Mouse (Mus musculus) C2C12 (cell line): ENCODE measurements around the gene Arhgef16. TPM values are rescaled to one million over a fixed set of nuclear protein-coding genes. Genes with fewer than 3 reads are reported as not detected.

Experiments used
- H3K27me3 ChIP-seq: one replicate; pipeline ENCODE4 v1.6.1; 2011; ENCODE audit not compliant: control insufficient read depth, insufficient read depth, insufficient read length
- H3K36me3 ChIP-seq: one replicate; pipeline ENCODE4 v1.6.1; 2011; ENCODE audit not compliant: control insufficient read depth, insufficient read depth
- H3K4me3 ChIP-seq: one replicate; pipeline ENCODE4 v1.5.1; 2011; ENCODE audit warnings: mild to moderate bottlenecking, control low read depth; ENCODE audit not compliant: poor library complexity, insufficient read depth, severe bottlenecking
- H3K79me2 ChIP-seq: one replicate; pipeline ENCODE4 v1.6.1; 2011; ENCODE audit not compliant: control insufficient read depth, insufficient read depth
- H3K79me3 ChIP-seq: one replicate; pipeline ENCODE4 v1.6.1; 2011; ENCODE audit warnings: low read depth, control low read depth
- H3ac ChIP-seq: one replicate; pipeline ENCODE3; 2011; ENCODE audit warnings: low read depth; ENCODE audit not compliant: control insufficient read depth, insufficient read length
- CEBPB ChIP-seq: IDR thresholded peaks from one replicate; pipeline ENCODE4 v1.6.1; 2011; ENCODE audit warnings: low read depth, mild to moderate bottlenecking, control low read depth, moderate library complexity
- CTCF ChIP-seq: IDR thresholded peaks from one replicate; pipeline ENCODE4 v1.5.1; 2011; ENCODE audit not compliant: control insufficient read depth, insufficient read depth, insufficient read length
- FOSL1 ChIP-seq: IDR thresholded peaks from one replicate; pipeline ENCODE4 v1.8.0; 2011; ENCODE audit warnings: mild to moderate bottlenecking, low read length; ENCODE audit not compliant: poor library complexity, insufficient read depth, severe bottlenecking
- MAX ChIP-seq: IDR thresholded peaks from one replicate; pipeline ENCODE4 v1.6.1; 2011; ENCODE audit warnings: mild to moderate bottlenecking, control low read depth
- MYOD1 ChIP-seq: IDR thresholded peaks from one replicate; pipeline ENCODE4 v1.6.1; 2011; ENCODE audit warnings: low read depth; ENCODE audit not compliant: control insufficient read depth, insufficient read length
- MYOG ChIP-seq: IDR thresholded peaks from one replicate; pipeline ENCODE4 v1.6.1; 2011; ENCODE audit not compliant: control insufficient read depth, insufficient read length; ENCODE audit errors: extremely low read depth
- USF1 ChIP-seq: IDR thresholded peaks from one replicate; pipeline ENCODE4 v1.6.1; 2011; ENCODE audit warnings: low read depth, mild to moderate bottlenecking, control low read depth, moderate library complexity
- polyA plus RNA-seq: library from polyadenylated mRNA; unstranded; fragments of >200 nt; fragmentation: generic; extraction: Trizol; gene quantifications from one replicate; pipeline ENCODE4 v1.2.1, GENCODE M21; 2012; ENCODE audit warnings: missing spikeins

Gene Arhgef16
- polyA plus RNA-seq, 1 experiment, result not detected

DNA sequence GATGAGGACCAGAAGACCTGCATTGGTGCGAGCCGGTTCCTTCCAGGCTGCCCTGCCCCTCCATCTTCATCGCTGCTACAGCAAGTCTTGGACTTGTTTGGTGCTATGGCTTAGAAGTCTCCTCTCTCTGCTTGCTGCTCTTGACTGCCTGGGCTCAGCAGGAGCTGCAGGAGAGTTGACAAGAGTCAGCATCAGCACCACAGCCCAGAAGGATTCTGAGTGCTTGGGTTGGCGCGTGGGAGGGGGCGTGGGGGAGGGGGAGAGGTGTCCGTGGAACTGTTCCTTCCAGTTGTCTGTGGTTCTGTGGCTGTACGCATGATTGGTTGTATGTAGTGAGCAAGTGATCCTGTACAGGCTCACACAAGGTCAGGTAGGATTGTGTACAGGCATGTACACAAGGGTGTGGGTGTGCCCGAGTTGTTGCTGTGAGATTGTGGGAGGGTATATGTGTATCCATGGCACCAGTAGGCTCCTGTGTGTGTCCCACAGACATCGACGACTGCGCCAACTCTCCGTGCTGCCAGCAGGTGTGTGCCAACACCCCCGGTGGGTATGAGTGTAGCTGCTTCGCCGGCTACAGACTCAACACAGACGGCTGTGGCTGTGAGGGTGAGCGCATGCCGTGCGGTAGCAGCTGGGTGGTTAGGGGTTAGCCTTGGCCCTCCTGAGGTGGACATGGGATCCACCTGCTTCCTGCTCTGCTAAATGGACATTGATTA is 48.8 kb downstream of the Arhgef16 start:
- H3K4me3 ChIP-seq, result no peak overlapping the region
- no peak for TF ChIP-seq CTCF
- TF ChIP-seq MYOD1, result no peak
- no peak for TF ChIP-seq FOSL1
- TF ChIP-seq MYOG, result no peak
- TF ChIP-seq MAX, result no peak
- no peak for TF ChIP-seq CEBPB
- no peak for TF ChIP-seq USF1
- H3K36me3 ChIP-seq, result no peaks in the 10 kb centered on the region
- no peaks in the 10 kb centered on the region for H3K79me3 ChIP-seq
- H3ac ChIP-seq, result no peak overlapping the region
- no peaks in the 10 kb centered on the region for H3K27me3 ChIP-seq
- H3K79me2 ChIP-seq, result no peaks in the 10 kb centered on the region

DNA sequence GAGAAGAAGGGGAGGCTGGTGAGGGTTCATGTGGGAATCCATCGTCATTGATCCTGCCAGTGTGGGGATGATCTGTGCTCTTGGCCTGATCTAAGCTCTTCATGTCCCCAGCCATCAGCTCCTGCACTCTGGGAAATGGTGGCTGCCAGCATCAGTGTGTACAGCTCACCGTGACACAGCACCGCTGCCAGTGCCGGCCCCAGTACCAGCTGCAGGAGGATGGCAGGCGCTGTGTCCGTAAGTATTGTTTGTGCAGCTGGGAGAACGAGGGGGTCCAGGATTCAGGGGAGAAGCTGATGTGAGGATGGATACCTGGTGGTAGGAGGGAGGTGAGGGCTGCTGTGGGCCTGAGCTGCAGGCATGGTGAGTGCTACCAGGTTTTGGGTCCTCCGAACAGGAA is 52.2 kb downstream of the Arhgef16 start:
- Histone ChIP-seq H3K27me3 (no peaks in the 10 kb centered on the region), H3K79me2 (no peaks in the 10 kb centered on the region), H3K79me3 (no peaks in the 10 kb centered on the region), H3ac (no peak overlapping the region), H3K36me3 (no peaks in the 10 kb centered on the region), H3K4me3 (no peak overlapping the region)
- TF ChIP-seq USF1, result no peak

DNA sequence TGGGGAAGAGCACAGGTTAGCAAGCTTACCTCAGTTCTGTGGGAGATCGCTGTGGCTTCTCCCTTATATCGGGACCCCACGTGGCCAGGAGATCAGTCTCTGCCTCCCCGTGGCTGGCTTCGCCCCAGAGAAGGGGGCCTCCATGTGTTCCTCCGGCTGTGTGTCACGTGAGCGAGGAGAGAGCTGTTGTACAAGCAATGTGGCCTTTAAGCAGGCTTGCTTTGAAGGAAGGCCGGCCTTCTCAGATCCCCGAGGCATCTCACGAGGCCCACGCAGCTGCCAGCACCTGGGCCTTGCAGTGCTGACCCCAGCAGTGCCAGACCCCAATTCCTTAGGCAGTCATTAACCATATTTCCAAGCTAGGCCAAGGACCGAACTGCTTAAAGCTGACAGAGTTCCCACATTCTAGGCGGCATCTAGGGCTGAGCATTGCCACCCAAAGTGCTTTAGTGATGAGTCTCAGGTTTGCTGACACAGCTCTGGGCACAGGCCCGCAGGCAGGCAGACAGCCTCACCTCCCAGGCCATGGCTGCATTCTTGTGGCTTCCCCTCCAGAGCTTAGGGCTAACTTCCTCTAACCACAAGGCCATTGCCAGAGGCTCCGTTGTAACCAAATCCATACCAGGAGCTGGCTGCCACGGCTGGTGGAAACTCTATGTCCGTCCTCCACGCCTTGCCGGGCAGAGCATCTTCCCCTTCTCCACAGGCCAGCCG is 53.2 kb downstream of the Arhgef16 start:
- Histone ChIP-seq H3K79me2 (no peaks in the 10 kb centered on the region), H3K27me3 (no peaks in the 10 kb centered on the region), H3K36me3 (no peaks in the 10 kb centered on the region), H3K4me3 (no peak overlapping the region), H3ac (no peak overlapping the region), H3K79me3 (no peaks in the 10 kb centered on the region)
- TF ChIP-seq USF1, result no peak
- no peak for TF ChIP-seq CEBPB
- TF ChIP-seq MAX, result no peak
- no peak for TF ChIP-seq MYOD1
- TF ChIP-seq FOSL1, result no peak
- no peak for TF ChIP-seq CTCF
- TF ChIP-seq MYOG, result no peak

DNA sequence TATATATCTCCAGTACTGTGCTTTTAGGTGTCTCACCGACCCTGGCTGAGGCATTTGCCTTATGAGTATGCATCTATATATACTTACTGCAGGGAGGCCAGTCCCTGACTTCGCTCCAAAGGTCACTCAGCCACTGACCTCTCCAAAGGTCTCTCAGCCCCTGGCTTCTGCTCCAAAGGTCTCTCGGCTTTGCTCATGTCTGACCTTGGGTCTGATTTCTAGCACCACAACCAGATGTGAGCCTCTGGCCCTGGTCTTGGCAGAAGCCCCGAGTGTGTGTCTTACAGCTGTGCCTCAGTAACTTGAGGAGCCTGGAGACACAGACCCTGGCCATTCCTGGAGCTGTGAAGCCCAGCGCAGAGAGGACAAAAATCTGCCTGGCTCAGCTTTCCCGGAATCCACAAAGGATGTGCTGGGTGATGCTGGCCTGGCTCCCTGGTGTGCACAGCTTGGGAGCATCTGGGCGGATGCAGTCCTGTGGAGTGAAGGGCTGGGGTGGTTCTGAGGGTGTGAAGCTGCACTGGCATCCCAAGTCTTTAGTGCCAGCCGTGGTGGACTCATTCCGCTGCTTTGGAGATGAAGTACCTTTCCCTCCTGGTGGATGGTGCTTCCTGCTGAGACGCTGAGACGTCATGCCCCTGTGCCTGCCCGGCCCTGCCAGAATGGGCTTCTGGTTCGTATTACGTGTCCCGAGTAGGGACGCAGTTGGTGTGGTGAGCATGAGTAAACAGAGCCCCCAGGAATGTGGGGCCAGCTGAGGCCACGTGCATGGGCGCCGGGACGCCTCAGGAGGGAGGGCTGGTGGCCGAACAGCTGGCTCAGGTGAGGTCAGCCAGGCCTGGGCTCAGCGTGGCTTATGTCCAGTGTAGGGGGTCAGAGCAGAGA is 54.0 kb downstream of the Arhgef16 start:
- H3K4me3 ChIP-seq, result no peak overlapping the region
- H3K79me3 ChIP-seq, result no peaks in the 10 kb centered on the region
- no peak overlapping the region for H3ac ChIP-seq
- H3K79me2 ChIP-seq, result no peaks in the 10 kb centered on the region
- no peaks in the 10 kb centered on the region for H3K27me3 ChIP-seq
- no peaks in the 10 kb centered on the region for H3K36me3 ChIP-seq
- TF ChIP-seq MYOD1 (no peak), MAX (no peak), CEBPB (no peak), MYOG (no peak), CTCF (no peak), USF1 (no peak), FOSL1 (no peak)

DNA sequence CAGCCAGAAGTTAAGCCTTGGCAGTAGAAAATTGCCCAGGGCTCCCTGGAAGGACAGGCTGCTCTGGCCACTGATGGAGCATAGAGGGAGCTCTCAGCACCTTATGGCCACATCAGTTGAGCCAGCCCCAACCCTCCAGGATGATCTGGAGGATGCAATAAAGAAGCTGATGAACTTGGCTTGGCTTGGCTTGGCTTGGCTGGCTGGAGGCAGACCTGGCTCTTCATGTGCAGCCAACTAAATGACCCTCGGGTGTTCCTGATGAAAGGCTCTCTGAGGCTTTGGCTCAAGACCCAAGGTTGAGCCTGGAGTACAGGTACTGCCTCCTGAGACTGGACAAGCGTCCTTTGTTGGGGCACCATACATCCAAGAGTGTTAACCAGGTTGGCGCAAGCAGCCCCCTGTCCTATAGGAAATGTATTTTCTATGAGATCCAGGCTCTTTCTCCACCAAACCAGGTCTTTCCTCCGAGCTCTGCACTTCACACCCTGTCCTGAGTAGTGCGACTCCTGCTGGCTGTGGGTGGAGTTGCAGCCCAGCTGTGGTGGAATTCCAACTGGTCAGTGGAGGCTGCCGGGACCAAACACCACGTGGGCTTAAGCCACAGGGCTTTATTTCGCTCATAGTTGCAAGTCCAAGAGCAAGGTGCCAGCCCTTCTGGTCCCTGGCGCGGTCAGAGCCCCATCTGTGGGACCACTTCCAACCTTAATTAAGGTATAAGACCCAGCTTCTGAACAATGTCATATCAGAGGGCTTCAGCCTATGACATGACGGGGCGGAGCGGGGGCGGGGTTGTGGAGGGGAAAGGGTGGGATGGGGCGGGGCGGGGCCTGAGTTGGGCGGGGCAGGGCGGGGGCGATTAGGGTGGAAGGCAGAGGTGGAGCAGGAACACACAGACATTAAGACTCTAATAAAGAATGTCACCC is 55.1 kb downstream of the Arhgef16 start:
- Histone ChIP-seq H3K27me3 (no peaks in the 10 kb centered on the region), H3ac (no peak overlapping the region), H3K79me3 (no peaks in the 10 kb centered on the region), H3K4me3 (no peak overlapping the region), H3K79me2 (no peaks in the 10 kb centered on the region), H3K36me3 (no peaks in the 10 kb centered on the region)
- TF ChIP-seq MYOD1 (no peak), FOSL1 (no peak), MYOG (no peak), MAX (no peak), CEBPB (no peak), USF1 (no peak), CTCF (no peak)
